Mouse (Mus musculus): Measurements from ENCODE around the gene Nav2.

Nav2 gene

GRCm38 (mm10) chr7:49565084-49565483 lies 656.6 kb downstream of the Nav2 start:
- DNase-seq (ENCODE audit: low read depth), result no peak

GRCm38 (mm10) chr7:49565798-49566197 lies 657.3 kb downstream of the Nav2 start:
- DNase-seq (ENCODE audit: low read depth), result no peak

GRCm38 (mm10) chr7:49567346-49568034 lies 659.0 kb downstream of the Nav2 start:
- DNase-seq (ENCODE audit: low read depth), result no peak

GRCm38 (mm10) chr7:49569646-49570045 lies 661.1 kb downstream of the Nav2 start:
- no peak for DNase-seq (ENCODE audit: low read depth)

GRCm38 (mm10) chr7:49571606-49572005 lies 663.1 kb downstream of the Nav2 start:
- no peak for DNase-seq (ENCODE audit: low read depth)

- DNase-seq (ENCODE audit: low read depth), result no peak
Measured at GRCm38 (mm10) chr7:49575226-49575625, 666.7 kb downstream of the Nav2 start.

GRCm38 (mm10) chr7:49577096-49577495 lies 668.6 kb downstream of the Nav2 start:
- no peak for DNase-seq (ENCODE audit: low read depth)

GRCm38 (mm10) chr7:49581951-49582350 lies 673.4 kb downstream of the Nav2 start:
- no peak for DNase-seq (ENCODE audit: low read depth)

- no peak for DNase-seq (ENCODE audit: low read depth)
Measured at GRCm38 (mm10) chr7:49582551-49582950, 674.0 kb downstream of the Nav2 start.

- no peak for DNase-seq (ENCODE audit: low read depth)
Measured at GRCm38 (mm10) chr7:49583176-49583575, 674.7 kb downstream of the Nav2 start.

- peak; percentile 7 for DNase-seq (ENCODE audit: low read depth)
Measured at GRCm38 (mm10) chr7:49586530-49587120, 678.1 kb downstream of the Nav2 start.

GRCm38 (mm10) chr7:49589635-49590034 lies 681.1 kb downstream of the Nav2 start:
- no peak for DNase-seq (ENCODE audit: low read depth)

- no peak for DNase-seq (ENCODE audit: low read depth)
Measured at GRCm38 (mm10) chr7:49597776-49598175, 689.3 kb downstream of the Nav2 start.

GRCm38 (mm10) chr7:49598225-49598624 lies 689.7 kb downstream of the Nav2 start:
- no peak for DNase-seq (ENCODE audit: low read depth)

GRCm38 (mm10) chr7:49599950-49600349 lies 691.4 kb downstream of the Nav2 start:
- no peak for DNase-seq (ENCODE audit: low read depth)

GRCm38 (mm10) chr7:49601191-49601975 lies 692.9 kb downstream of the Nav2 start:
- peak; percentile 23 for DNase-seq (ENCODE audit: low read depth)

GRCm38 (mm10) chr7:49604244-49604643 lies 695.7 kb downstream of the Nav2 start:
- DNase-seq (ENCODE audit: low read depth), result no peak

- DNase-seq (ENCODE audit: low read depth), result no peak
Measured at GRCm38 (mm10) chr7:49604965-49605795, 696.7 kb downstream of the Nav2 start.

- peak; percentile 17 for DNase-seq (ENCODE audit: low read depth)
Measured at GRCm38 (mm10) chr7:49616258-49616735, 707.8 kb downstream of the Nav2 start.

- no peak for DNase-seq (ENCODE audit: low read depth)
Measured at GRCm38 (mm10) chr7:49617087-49617486, 708.6 kb downstream of the Nav2 start.

- DNase-seq (ENCODE audit: low read depth), result no peak
Measured at GRCm38 (mm10) chr7:49620160-49620559, 711.6 kb downstream of the Nav2 start.

GRCm38 (mm10) chr7:49631885-49632284 lies 723.4 kb downstream of the Nav2 start:
- DNase-seq (ENCODE audit: low read depth), result no peak

Measured in fibroblast of lung, adult 2 months (primary cell).